Mouse (Mus musculus): ENCODE results near the gene Plcxd3. TPM values are rescaled to one million over a fixed set of nuclear protein-coding genes. Genes with fewer than 3 reads are reported as not detected.

The Plcxd3 gene
- polyA plus RNA-seq (2017; shearing (Covaris generic)), result not detected

DNA sequence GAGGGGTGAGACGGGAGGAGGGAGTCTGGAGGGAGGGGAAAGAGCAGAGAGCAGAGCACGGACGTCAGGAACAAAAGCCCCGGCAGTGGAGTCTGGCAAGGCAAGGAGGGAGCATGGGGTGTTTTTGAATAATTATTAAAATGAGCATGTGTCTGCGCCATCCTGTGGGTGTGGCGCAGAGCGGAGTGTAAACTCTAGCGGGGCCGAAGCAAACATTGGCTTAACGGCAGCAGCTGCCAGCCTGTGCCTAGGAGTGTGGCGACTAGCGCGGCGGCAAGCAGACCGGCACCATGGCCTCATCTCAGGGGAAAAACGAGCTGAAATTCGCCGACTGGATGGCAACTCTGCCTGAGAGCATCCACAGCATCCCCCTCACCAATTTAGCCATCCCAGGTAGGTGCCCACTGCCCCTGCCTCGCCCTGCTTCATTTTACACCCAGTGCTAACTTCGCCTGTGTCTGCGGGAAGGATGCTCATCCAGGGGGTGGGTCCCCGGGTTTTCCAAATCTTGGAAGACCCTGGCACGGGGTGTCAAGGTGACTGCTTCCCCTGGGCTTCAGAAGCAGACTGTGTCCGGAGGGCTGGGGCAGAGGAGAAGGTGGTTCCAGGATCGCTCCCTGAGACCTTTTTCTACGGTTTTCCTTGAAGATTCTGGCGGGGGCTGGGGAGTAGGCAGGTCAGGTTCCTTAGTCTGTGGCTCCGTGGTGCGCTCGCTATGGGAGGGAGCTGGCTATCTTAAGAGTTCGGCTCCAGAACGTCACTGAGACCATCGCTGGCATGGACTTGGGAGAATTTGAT, at the start of gene Plcxd3:
Plcxd3 (plus strand) TSS at position 69 of the 798 bp plus-strand sequence.

All from CD4-positive, CD25-positive, alpha-beta regulatory T cell (primary cell).